In the genomic region with DNA sequence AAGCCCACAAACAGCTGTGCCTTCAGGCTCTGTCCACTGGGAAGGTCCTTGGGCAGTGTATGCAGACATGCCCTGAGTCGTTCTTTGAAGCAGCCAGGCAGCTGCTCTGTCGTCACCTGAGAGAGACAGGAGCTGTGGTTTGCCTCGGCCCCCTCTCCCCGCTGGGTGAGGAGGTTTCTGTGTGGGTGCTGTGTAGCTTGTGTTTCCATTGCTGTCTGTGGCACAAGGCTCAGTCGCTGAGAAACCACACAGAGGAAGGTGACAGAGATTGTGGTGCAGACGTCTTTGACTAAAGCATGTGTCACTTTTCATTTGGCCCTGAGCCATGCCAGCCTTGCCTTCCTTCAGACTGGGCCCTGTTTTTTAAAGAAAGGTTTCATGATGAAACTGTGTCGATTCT, we compare ENCODE assay signal across 12 mouse cellular contexts.
DNase-seq lines count a peak whose midpoint lies in the region; ATAC-seq and TF ChIP-seq lines count a peak whose summit lies in the region.
"Had no signal": no experiment of that assay in that cellular context is flagged by ENCODE, and none has a peak within 500 bp of the region (broad histone marks: within the 10 kb centered on the region; RNA-seq: fewer than 3 reads in every experiment).

No protein-coding gene starts in this region.

- H3K79me3 ChIP-seq in C2C12 (ENCODE audit: low read depth): peaks cover 25% of the 10 kb centered on the region

- H3K4me1 ChIP-seq in heart, embryonic 13.5 days: peaks cover 63% of the 10 kb centered on the region

- no peak overlapping the region for H3ac ChIP-seq in C2C12 (ENCODE audit: control insufficient read depth, insufficient read length, low read depth)

- H3K36me3 ChIP-seq in heart, embryonic 13.5 days: no peaks in the 10 kb centered on the region; the same call in 1 of the 2 replicates
- H3K36me3 ChIP-seq in C2C12 (ENCODE audit: control insufficient read depth, insufficient read depth): peaks cover 8% of the 10 kb centered on the region

- H3K79me2 ChIP-seq in C2C12 (ENCODE audit: control insufficient read depth, insufficient read depth): peaks cover 57% of the 10 kb centered on the region

- WGBS in heart, embryonic 13.5 days: 32% methylated on average over 7 of the region's 7 CpGs

- no peaks in the 10 kb centered on the region for H3K27me3 ChIP-seq in heart, embryonic 13.5 days (replicated peaks)
- H3K27me3 ChIP-seq in C2C12 (ENCODE audit: control insufficient read depth, insufficient read depth, insufficient read length): no peaks in the 10 kb centered on the region

- DNase-seq in heart, adult 8-10 months (ENCODE audit: low spot score): no peak
- DNase-seq in 3134 (ENCODE audit: extremely low read depth, insufficient read length, low spot score): peak; percentile 76
- no peak for DNase-seq in urinary bladder, adult 2 months (ENCODE audit: low spot score)
- DNase-seq in embryo, embryonic 11 days: no peak
- no peak for DNase-seq in cerebellum, postnatal 4 days (ENCODE audit: low spot score in 2 of 2)
- DNase-seq: gastrocnemius, postnatal 25 days; kidney, adult 11 months had no signal

- no peak overlapping the region for H3K4me3 ChIP-seq in heart, embryonic 13.5 days
- no peak overlapping the region for H3K4me3 ChIP-seq in C2C12 (ENCODE audit: insufficient read depth, poor library complexity, severe bottlenecking)

- H3K27ac ChIP-seq in heart, embryonic 13.5 days (replicated peaks): peak overlapping the region; percentile 46; the same call in 1 of the 2 replicates
- H3K27ac ChIP-seq: liver, embryonic 14.5 days had no signal

- TF ChIP-seq CTCF in C2C12 (IDR thresholded peaks at IDR 0.05; ENCODE audit: control insufficient read depth, insufficient read depth, insufficient read length): no peak

- H3K9ac ChIP-seq in heart, embryonic 13.5 days: peak overlapping the region; percentile 50
- H3K9ac ChIP-seq: liver, embryonic 14.5 days had no signal

- no peak overlapping the region for H3K4me2 ChIP-seq in heart, embryonic 13.5 days
- H3K4me2 ChIP-seq: midbrain, embryonic 11.5 days had no signal

- H3K9me3 ChIP-seq in heart, embryonic 13.5 days: no peaks in the 10 kb centered on the region

- ATAC-seq in heart, embryonic 13.5 days (ENCODE audit: extremely low read depth, insufficient number of reproducible peaks, low FRiP score, low TSS enrichment): no peak
- ATAC-seq in megakaryocyte-erythroid progenitor cell, adult 5-6 weeks (replicated peaks; ENCODE audit: low FRiP score, low TSS enrichment, poor library complexity, severe bottlenecking): peak; percentile 67

TF ChIP-seq in C2C12, 6 proteins besides CTCF, POLR2A, EP300 and RAD21:
- TF ChIP-seq MYOD1 (IDR thresholded peaks at IDR 0.05; ENCODE audit: control insufficient read depth, insufficient read length, low read depth) (peak; percentile 99), USF1 (IDR thresholded peaks at IDR 0.05; ENCODE audit: low read depth) (no peak), MYOG (IDR thresholded peaks at IDR 0.05; ENCODE audit: control insufficient read depth, extremely low read depth, insufficient read length) (no peak), MAX (IDR thresholded peaks at IDR 0.05) (peak; percentile 40), CEBPB (IDR thresholded peaks at IDR 0.05; ENCODE audit: low read depth) (no peak), FOSL1 (IDR thresholded peaks at IDR 0.05; ENCODE audit: insufficient read depth, low read length, poor library complexity, severe bottlenecking) (no peak)
